Mouse (Mus musculus): ENCODE measurements around the gene Pigr. TPM values are rescaled to one million over a fixed set of nuclear protein-coding genes. Genes with fewer than 3 reads are reported as not detected.

The Pigr gene
- polyA plus RNA-seq, 1 experiment from 2014 or later: not detected

GRCm38 (mm10) chr1:130798037-130798436 lies 28.4 kb upstream of the Pigr start:
- no peaks in the 10 kb centered on the region for H3K27me3 ChIP-seq (ENCODE audit: insufficient read depth, low read length)
- H3K27ac ChIP-seq (ENCODE audit: low read depth): no peak overlapping the region
- no peaks in the 10 kb centered on the region for H3K9me3 ChIP-seq (ENCODE audit: low read depth, low read length)
- ATAC-seq (ENCODE audit: insufficient read depth) (no peak), DNase-seq (no peak)
- H3K4me3 ChIP-seq (ENCODE audit: low read depth, low read length): no peak overlapping the region
- no peak overlapping the region for H3K9ac ChIP-seq
- no peak overlapping the region for H3K4me2 ChIP-seq
- TF ChIP-seq CTCF (IDR thresholded peaks at IDR 0.05; ENCODE audit: low read depth): no peak
- WGBS: 47% methylated on average over 6 of the region's 6 CpGs
- no peaks in the 10 kb centered on the region for H3K36me3 ChIP-seq (ENCODE audit: insufficient read depth)
- H3K4me1 ChIP-seq (ENCODE audit: insufficient read depth): no peaks in the 10 kb centered on the region

DNA sequence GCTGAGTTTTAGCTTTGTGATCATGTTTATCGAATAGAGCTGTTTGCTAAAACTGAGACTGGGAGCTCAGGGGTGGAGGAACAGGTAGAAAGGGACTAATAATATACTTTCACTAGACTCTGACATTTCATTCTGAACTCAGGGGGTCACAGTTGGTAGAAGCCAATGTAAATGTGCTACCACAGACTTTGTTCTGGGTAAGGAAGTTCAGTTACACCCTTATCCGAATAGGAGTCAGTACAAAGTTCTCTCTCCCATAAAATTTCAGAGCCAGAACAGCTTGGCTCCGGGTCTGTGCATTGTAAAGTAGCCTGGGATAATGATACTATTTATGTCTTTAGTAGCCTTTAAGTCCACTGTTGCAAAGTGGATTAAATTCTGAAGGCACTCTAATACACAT lies 27.9 kb upstream of the Pigr start:
- Histone ChIP-seq H3K27me3 (ENCODE audit: insufficient read depth, low read length) (no peaks in the 10 kb centered on the region), H3K9me3 (ENCODE audit: low read depth, low read length) (no peaks in the 10 kb centered on the region), H3K36me3 (ENCODE audit: insufficient read depth) (no peaks in the 10 kb centered on the region), H3K9ac (no peak overlapping the region), H3K4me2 (no peak overlapping the region), H3K4me3 (ENCODE audit: low read depth, low read length) (no peak overlapping the region), H3K4me1 (ENCODE audit: insufficient read depth) (no peaks in the 10 kb centered on the region), H3K27ac (ENCODE audit: low read depth) (no peak overlapping the region)
- no peak for ATAC-seq (ENCODE audit: insufficient read depth)
- TF ChIP-seq CTCF (IDR thresholded peaks at IDR 0.05; ENCODE audit: low read depth): no peak
- 67% methylated on average over 3 of the region's 3 CpGs for WGBS
- DNase-seq: no peak

GRCm38 (mm10) chr1:130799399-130799798 lies 27.1 kb upstream of the Pigr start:
- WGBS: 84% methylated on average over 2 of the region's 2 CpGs
- H3K4me3 ChIP-seq (ENCODE audit: low read depth, low read length): no peak overlapping the region
- DNase-seq: no peak
- no peak overlapping the region for H3K9ac ChIP-seq
- no peak overlapping the region for H3K27ac ChIP-seq (ENCODE audit: low read depth)
- ATAC-seq (ENCODE audit: insufficient read depth): no peak
- TF ChIP-seq CTCF (IDR thresholded peaks at IDR 0.05; ENCODE audit: low read depth): no peak
- H3K36me3 ChIP-seq (ENCODE audit: insufficient read depth): no peaks in the 10 kb centered on the region
- H3K4me1 ChIP-seq (ENCODE audit: insufficient read depth): no peaks in the 10 kb centered on the region
- no peaks in the 10 kb centered on the region for H3K27me3 ChIP-seq (ENCODE audit: insufficient read depth, low read length)
- H3K9me3 ChIP-seq (ENCODE audit: low read depth, low read length): no peaks in the 10 kb centered on the region
- no peak overlapping the region for H3K4me2 ChIP-seq

GRCm38 (mm10) chr1:130800602-130801001 lies 25.9 kb upstream of the Pigr start, which contains the start of gene Fcamr:
Gene Fcamr, plus strand, starts transcription at chr1:130800902.
- H3K27ac ChIP-seq (ENCODE audit: low read depth): no peak within 1 kb of the TSS
- no peak for DNase-seq
- no peaks in the 10 kb centered on the region for H3K27me3 ChIP-seq (ENCODE audit: insufficient read depth, low read length)
- no peak for TF ChIP-seq CTCF (IDR thresholded peaks at IDR 0.05; ENCODE audit: low read depth)
- no peak within 1 kb of the TSS for H3K4me2 ChIP-seq
- 80% methylated on average over 8 of the region's 8 CpGs for WGBS
- H3K9ac ChIP-seq: no peak within 1 kb of the TSS
- no peaks in the 10 kb centered on the region for H3K4me1 ChIP-seq (ENCODE audit: insufficient read depth)
- no peak for ATAC-seq (ENCODE audit: insufficient read depth)
- no peak within 1 kb of the TSS for H3K4me3 ChIP-seq (ENCODE audit: low read depth, low read length)
- no peaks in the 10 kb centered on the region for H3K9me3 ChIP-seq (ENCODE audit: low read depth, low read length)
- no peaks in the 10 kb centered on the region for H3K36me3 ChIP-seq (ENCODE audit: insufficient read depth)

- Histone ChIP-seq H3K9ac (no peak overlapping the region), H3K9me3 (ENCODE audit: low read depth, low read length) (no peaks in the 10 kb centered on the region), H3K4me3 (ENCODE audit: low read depth, low read length) (no peak overlapping the region), H3K4me1 (ENCODE audit: insufficient read depth) (no peaks in the 10 kb centered on the region), H3K4me2 (no peak overlapping the region), H3K27me3 (ENCODE audit: insufficient read depth, low read length) (no peaks in the 10 kb centered on the region), H3K36me3 (ENCODE audit: insufficient read depth) (no peaks in the 10 kb centered on the region), H3K27ac (ENCODE audit: low read depth) (no peak overlapping the region)
- WGBS: 69% methylated on average over 2 of the region's 2 CpGs
- no peak for ATAC-seq (ENCODE audit: insufficient read depth)
- DNase-seq: no peak
- TF ChIP-seq CTCF (IDR thresholded peaks at IDR 0.05; ENCODE audit: low read depth): no peak
Observed at GRCm38 (mm10) chr1:130801511-130801910, 25.0 kb upstream of the Pigr start.

DNA sequence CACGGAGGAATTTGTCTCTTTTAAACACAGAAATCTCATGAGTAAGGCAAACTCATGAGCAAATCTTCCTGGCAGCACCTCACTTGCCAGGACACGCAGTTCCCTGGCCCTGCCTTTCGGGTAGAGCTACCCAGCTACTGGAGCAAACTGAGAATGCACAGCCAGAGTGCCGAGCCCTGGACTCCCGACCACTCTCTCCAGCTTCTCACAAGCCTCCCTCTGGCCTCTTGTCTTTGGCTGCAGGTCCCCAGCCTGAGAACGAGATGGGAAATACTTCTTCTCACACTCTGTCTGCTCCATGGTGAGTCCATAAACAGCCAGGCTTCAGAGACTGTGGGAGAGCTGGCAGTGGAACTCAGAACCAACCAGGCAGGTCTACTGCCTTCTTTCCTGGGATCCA lies 23.5 kb upstream of the Pigr start:
- H3K9ac ChIP-seq: no peak overlapping the region
- H3K27me3 ChIP-seq (ENCODE audit: insufficient read depth, low read length): no peaks in the 10 kb centered on the region
- DNase-seq (no peak), ATAC-seq (ENCODE audit: insufficient read depth) (no peak)
- no peak overlapping the region for H3K4me2 ChIP-seq
- 39% methylated on average over 6 of the region's 6 CpGs for WGBS
- no peak overlapping the region for H3K27ac ChIP-seq (ENCODE audit: low read depth)
- no peak for TF ChIP-seq CTCF (IDR thresholded peaks at IDR 0.05; ENCODE audit: low read depth)
- H3K9me3 ChIP-seq (ENCODE audit: low read depth, low read length): no peaks in the 10 kb centered on the region
- no peaks in the 10 kb centered on the region for H3K4me1 ChIP-seq (ENCODE audit: insufficient read depth)
- no peaks in the 10 kb centered on the region for H3K36me3 ChIP-seq (ENCODE audit: insufficient read depth)
- H3K4me3 ChIP-seq (ENCODE audit: low read depth, low read length): no peak overlapping the region

GRCm38 (mm10) chr1:130804279-130804678 lies 22.2 kb upstream of the Pigr start:
- Histone ChIP-seq H3K27ac (ENCODE audit: low read depth) (no peak overlapping the region), H3K27me3 (ENCODE audit: insufficient read depth, low read length) (no peaks in the 10 kb centered on the region), H3K4me3 (ENCODE audit: low read depth, low read length) (no peak overlapping the region), H3K9ac (no peak overlapping the region), H3K36me3 (ENCODE audit: insufficient read depth) (no peaks in the 10 kb centered on the region), H3K4me2 (no peak overlapping the region), H3K9me3 (ENCODE audit: low read depth, low read length) (no peaks in the 10 kb centered on the region), H3K4me1 (ENCODE audit: insufficient read depth) (no peaks in the 10 kb centered on the region)
- ATAC-seq (ENCODE audit: insufficient read depth): no peak
- 34% methylated on average over 6 of the region's 6 CpGs for WGBS
- no peak for DNase-seq
- no peak for TF ChIP-seq CTCF (IDR thresholded peaks at IDR 0.05; ENCODE audit: low read depth)

DNA sequence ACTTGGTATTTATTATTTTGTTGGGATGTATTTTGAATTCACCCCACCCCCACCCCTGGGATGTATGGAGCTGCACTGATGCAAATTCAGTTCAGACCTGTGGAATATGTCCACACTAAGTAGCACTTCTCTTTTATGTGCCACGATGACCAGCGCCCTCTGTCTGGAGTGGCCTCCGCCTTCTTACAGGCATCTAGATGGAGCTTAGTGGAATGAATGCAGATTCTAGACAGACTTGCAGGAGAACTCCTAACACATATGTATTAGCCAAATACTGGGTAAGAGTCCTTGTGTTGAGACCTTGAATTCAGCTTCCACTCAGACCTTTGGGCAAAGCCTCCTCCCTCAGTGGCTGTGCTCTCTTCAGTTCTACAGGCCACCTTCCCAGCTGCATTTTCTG lies 15.6 kb upstream of the Pigr start:
- Histone ChIP-seq H3K9me3 (ENCODE audit: low read depth, low read length) (no peaks in the 10 kb centered on the region), H3K36me3 (ENCODE audit: insufficient read depth) (no peaks in the 10 kb centered on the region), H3K27me3 (ENCODE audit: insufficient read depth, low read length) (no peaks in the 10 kb centered on the region), H3K4me2 (no peak overlapping the region), H3K4me1 (ENCODE audit: insufficient read depth) (no peaks in the 10 kb centered on the region), H3K4me3 (ENCODE audit: low read depth, low read length) (no peak overlapping the region), H3K27ac (ENCODE audit: low read depth) (no peak overlapping the region), H3K9ac (no peak overlapping the region)
- DNase-seq: no peak
- ATAC-seq (ENCODE audit: insufficient read depth): no peak
- TF ChIP-seq CTCF (IDR thresholded peaks at IDR 0.05; ENCODE audit: low read depth): no peak
- WGBS: 72% methylated on average over 3 of the region's 3 CpGs

Data from lung, embryonic 14.5 days (tissue).